Mouse (Mus musculus) liver, postnatal 0 days (tissue): ENCODE data around the gene Ms4a13.

Source experiments
- CTCF ChIP-seq: sonication (generic); IDR thresholded peaks from 2 replicates; pipeline ENCODE4 v1.5.1; 2016; ENCODE audit warnings: antibody characterized with exemption, low read depth
- EP300 ChIP-seq: IDR thresholded peaks from 2 replicates; pipeline ENCODE4 v1.6.1; 2016; ENCODE audit warnings: antibody characterized with exemption, low read depth, mild to moderate bottlenecking

DNA sequence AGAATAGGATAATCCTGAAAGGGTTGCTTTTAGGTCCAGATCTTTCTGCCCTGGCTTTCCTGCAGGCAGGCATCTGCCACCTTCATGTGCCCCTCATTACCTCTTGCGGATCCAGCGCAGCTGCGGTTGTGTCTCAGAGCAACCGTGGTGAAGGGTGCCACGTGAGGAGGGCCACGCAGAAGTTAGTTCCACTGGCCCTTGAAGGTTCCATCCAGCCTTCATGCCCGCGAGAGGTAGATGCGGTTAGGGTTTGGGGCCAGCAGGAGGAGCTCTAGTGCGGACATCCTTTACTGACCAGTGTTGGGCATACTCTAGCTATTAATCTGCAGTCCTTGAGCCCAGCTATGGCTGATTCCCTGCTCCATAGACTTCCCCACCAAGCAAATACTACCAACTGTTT is 31.4 kb downstream of the Ms4a13 start, which contains the start of gene 1700025F22Rik:
- TF ChIP-seq CTCF = peak; percentile 61
- no peak for TF ChIP-seq EP300
